Mouse (Mus musculus) adipose tissue, adult 10 weeks (tissue): Measurements from ENCODE around the gene Rab3b. TPM values are rescaled to one million over a fixed set of nuclear protein-coding genes. Genes with fewer than 3 reads are reported as not detected.

Experiments used
- polyA plus RNA-seq: library from polyadenylated mRNA; stranded (reverse); fragments of 350-450 nt; fragmentation: Illumina TruSeq; extraction: RNeasy Lipid Tissue Mini Kit (QIAGEN cat#74804); gene quantifications from one replicate; pipeline ENCODE4 v1.2.3, GENCODE M21; 2014; ENCODE audit warnings: low read depth, low replicate concordance

Gene Rab3b
- polyA plus RNA-seq, result 3.3 TPM

GRCm38 (mm10) chr4:108878963-108879822, at the start of gene Rab3b:
TSS of gene Rab3b (plus strand) at chr4:108879063.

DNA sequence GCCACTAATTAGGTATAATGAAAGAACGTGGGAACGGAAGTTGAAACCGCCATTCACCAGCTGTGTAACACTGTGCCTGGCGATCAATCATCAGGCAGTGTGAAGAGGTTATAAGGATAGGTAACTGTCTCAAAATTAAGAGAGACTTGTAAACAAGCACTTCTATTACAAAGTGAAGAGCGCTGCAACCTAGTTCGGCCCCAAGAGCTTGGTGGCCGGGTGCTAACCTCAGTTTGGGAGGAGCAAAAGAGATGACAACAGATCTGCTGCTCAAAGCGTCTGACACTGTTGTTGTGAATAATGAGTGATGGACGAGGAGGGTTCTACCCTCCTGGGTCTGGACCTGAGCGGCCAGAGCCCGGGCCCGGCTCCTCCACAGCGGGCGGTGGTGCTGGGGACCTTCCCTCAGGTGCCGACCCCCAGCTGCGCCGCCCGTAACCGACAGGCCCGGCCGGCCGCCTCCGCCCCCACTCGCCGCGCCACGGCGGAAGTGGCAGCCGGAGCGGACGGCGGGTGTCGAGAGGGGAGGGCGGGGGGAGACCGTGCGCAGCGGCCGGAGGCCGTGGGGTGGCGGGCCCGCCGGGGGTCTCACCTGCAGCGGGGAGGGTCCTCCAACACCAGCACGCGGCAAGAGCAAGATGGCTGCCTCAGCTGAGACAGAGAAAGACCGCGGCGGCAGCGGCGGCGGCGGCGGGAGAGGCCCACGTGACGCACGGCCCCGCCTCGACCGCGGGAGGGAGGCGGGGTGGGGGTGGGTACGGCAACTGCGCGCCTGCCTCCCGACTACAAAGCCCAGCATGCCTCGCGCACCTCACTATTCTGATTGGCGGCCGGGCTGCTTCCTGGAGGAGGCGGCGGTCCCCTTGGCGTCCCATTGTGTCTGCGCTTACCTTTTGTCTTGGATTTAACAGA, 45.7 kb upstream of the Rab3b start, which contains the start of gene Btf3l4:
TSS of gene Btf3l4 (minus strand) at position 699 of the 912 bp plus-strand sequence.

GRCm38 (mm10) chr4:108834115-108834970, 44.5 kb upstream of the Rab3b start, which contains the start of gene Txndc12:
TSS of gene Txndc12 (plus strand) at chr4:108834601.

GRCm38 (mm10) chr4:108847715-108848504, 31.0 kb upstream of the Rab3b start, which contains the start of gene Kti12:
TSS of gene Kti12 (plus strand) at chr4:108847785.

GRCm38 (mm10) chr4:108848505-108848848, 30.4 kb upstream of the Rab3b start, which contains the start of gene A730015C16Rik:
TSS of gene A730015C16Rik (minus strand) at chr4:108848619.

Other genes starting within 250 kb of the Rab3b start
- gene 3110021N24Rik, start 159.4 kb upstream of the Rab3b start, polyA plus RNA-seq, result 0.16 TPM
- 9.0 TPM for gene Zfyve9, start 98.3 kb upstream of the Rab3b start, polyA plus RNA-seq
- gene Btf3l4, start 45.4 kb upstream of the Rab3b start, polyA plus RNA-seq, result 103 TPM
- 41.1 TPM for gene Txndc12, start 44.5 kb upstream of the Rab3b start, polyA plus RNA-seq
- gene Kti12, start 31.3 kb upstream of the Rab3b start, polyA plus RNA-seq, result 16.1 TPM
- not detected for gene A730015C16Rik, start 30.4 kb upstream of the Rab3b start, polyA plus RNA-seq
- 88.3 TPM for gene Nrd1, start 121.6 kb downstream of the Rab3b start, polyA plus RNA-seq